Mouse (Mus musculus) heart, embryonic 16.5 days (tissue): ENCODE results near the gene Irgm1. TPM values are rescaled to one million over a fixed set of nuclear protein-coding genes. Genes with fewer than 3 reads are reported as not detected.

Experiments
- ATAC-seq: fragments of 200-750 bp; cut with Nextera tagmentation; replicated peaks from 2 replicates; pipeline ENCODE4 v1.8.0; 2017; ENCODE audit warnings: moderate number of reproducible peaks; ENCODE audit not compliant: insufficient read depth, low FRiP score; ENCODE audit errors: extremely low read depth
- H3K27ac ChIP-seq: fragments of 300-500 bp; sonication (generic); 2 replicates; pipeline ENCODE4 v1.5.1; 2014; ENCODE audit warnings: mild to moderate bottlenecking, low read length, control low read depth, moderate library complexity
- H3K27me3 ChIP-seq: fragments of 300-500 bp; sonication (generic); 2 replicates; pipeline ENCODE4 v1.6.1; 2014; ENCODE audit warnings: low read length, mixed read lengths; ENCODE audit not compliant: control insufficient read depth, insufficient read depth
- H3K36me3 ChIP-seq: fragments of 300-500 bp; sonication (generic); 2 replicates; pipeline ENCODE4 v1.6.1; 2014; ENCODE audit not compliant: control insufficient read depth, insufficient read depth
- H3K4me1 ChIP-seq: fragments of 300-500 bp; sonication (generic); 2 replicates; pipeline ENCODE4 v1.6.1; 2014; ENCODE audit warnings: low read length, mixed read lengths; ENCODE audit not compliant: control insufficient read depth, insufficient read depth
- H3K4me2 ChIP-seq: fragments of 300-500 bp; sonication (generic); 2 replicates; pipeline ENCODE4 v1.6.1; 2014; ENCODE audit warnings: low read depth, mild to moderate bottlenecking, control low read depth, low read length
- H3K4me3 ChIP-seq: fragments of 300-500 bp; sonication (generic); 2 replicates; pipeline ENCODE4 v1.5.1; 2014; ENCODE audit warnings: mild to moderate bottlenecking, control low read depth, low read length
- H3K9ac ChIP-seq: fragments of 300-500 bp; sonication (generic); 2 replicates; pipeline ENCODE4 v1.6.1; 2014; ENCODE audit warnings: low read length, control low read depth
- H3K9me3 ChIP-seq: fragments of 300-500 bp; sonication (generic); replicated peaks from 2 replicates; pipeline ENCODE4 v1.6.1; 2016; ENCODE audit warnings: low read length; ENCODE audit not compliant: control insufficient read depth
- WGBS: fragments of 180-500 bp; shearing (Covaris S2); extraction: QIAGEN DNeasy Blood & Tissue Kit; methylation state at CpG from one replicate; pipeline ENCODE4 v1.1.7; 2014; 5-methylcytosine and 5-hydroxymethylcytosine counted together
- polyA plus RNA-seq: library from polyadenylated mRNA; unstranded; fragments of >200 nt; fragmentation: Nextera tagmentation; extraction: Ambion mirVana; gene quantifications from 2 replicates; pipeline ENCODE4 v1.2.1, GENCODE M21; 2015

Irgm1 gene
- polyA plus RNA-seq, 1 experiment from 2014 or later: 14.5 TPM

- WGBS: 63% methylated on average over 7 of the region's 7 CpGs
- Histone ChIP-seq H3K4me3 (no peak overlapping the region), H3K27me3 (no peaks in the 10 kb centered on the region), H3K27ac (peak overlapping the region; percentile 44; the same call in 1 of the 2 replicates), H3K4me1 (peaks cover 16% of the 10 kb centered on the region), H3K4me2 (no peak overlapping the region), H3K36me3 (no peaks in the 10 kb centered on the region), H3K9ac (no peak overlapping the region), H3K9me3 (no peaks in the 10 kb centered on the region)
- ATAC-seq: no peak
These were observed 51.7 kb downstream of the Irgm1 start for GRCm38 (mm10) chr11:48819614-48820307.

- Histone ChIP-seq H3K9ac (peak overlapping the region; percentile 84), H3K27ac (peak overlapping the region; percentile 98), H3K27me3 (no peaks in the 10 kb centered on the region), H3K4me2 (peak overlapping the region; percentile 89), H3K9me3 (no peaks in the 10 kb centered on the region), H3K36me3 (peaks cover 1% of the 10 kb centered on the region; the same call in 1 of the 2 replicates), H3K4me3 (peak overlapping the region; percentile 85), H3K4me1 (peaks cover 17% of the 10 kb centered on the region)
- no peak for ATAC-seq
- WGBS: under 1% methylated on average over 16 of the region's 16 CpGs
These were observed 53.1 kb downstream of the Irgm1 start for GRCm38 (mm10) chr11:48818346-48818745.

GRCm38 (mm10) chr11:48817794-48818193 is 53.7 kb downstream of the Irgm1 start:
- H3K9ac ChIP-seq: peak overlapping the region; percentile 84
- ATAC-seq: no peak
- H3K27me3 ChIP-seq: no peaks in the 10 kb centered on the region
- H3K27ac ChIP-seq: peak overlapping the region; percentile 98
- H3K36me3 ChIP-seq: peaks cover 6% of the 10 kb centered on the region; the same call in 1 of the 2 replicates
- H3K9me3 ChIP-seq: no peaks in the 10 kb centered on the region
- peak overlapping the region; percentile 85 for H3K4me3 ChIP-seq
- H3K4me1 ChIP-seq: peaks cover 17% of the 10 kb centered on the region
- WGBS: 3% methylated on average over 9 of the region's 9 CpGs
- H3K4me2 ChIP-seq: peak overlapping the region; percentile 89

GRCm38 (mm10) chr11:48816800-48817665 is 54.5 kb downstream of the Irgm1 start, which contains the start of gene Trim41:
Gene Trim41, minus strand, starts transcription at chr11:48817353.
- peak; percentile 95 for ATAC-seq
- Histone ChIP-seq H3K9ac (peak within 1 kb of the TSS; percentile 84), H3K4me1 (peaks cover 17% of the 10 kb centered on the region), H3K27ac (peak within 1 kb of the TSS; percentile 98), H3K36me3 (peaks cover 14% of the 10 kb centered on the region), H3K4me2 (peak within 1 kb of the TSS; percentile 97), H3K27me3 (no peaks in the 10 kb centered on the region), H3K9me3 (no peaks in the 10 kb centered on the region), H3K4me3 (peak within 1 kb of the TSS; percentile 85)
- WGBS: under 1% methylated on average over 77 of the region's 77 CpGs

GRCm38 (mm10) chr11:48816281-48816781 is 55.2 kb downstream of the Irgm1 start:
- peak overlapping the region; percentile 84 for H3K9ac ChIP-seq
- H3K4me2 ChIP-seq: peak overlapping the region; percentile 97
- H3K27me3 ChIP-seq: no peaks in the 10 kb centered on the region
- peak; percentile 10 for ATAC-seq
- H3K36me3 ChIP-seq: peaks cover 21% of the 10 kb centered on the region
- no peaks in the 10 kb centered on the region for H3K9me3 ChIP-seq
- 3% methylated on average over 19 of the region's 23 CpGs for WGBS
- H3K27ac ChIP-seq: peak overlapping the region; percentile 83
- H3K4me1 ChIP-seq: peaks cover 17% of the 10 kb centered on the region
- peak overlapping the region; percentile 85 for H3K4me3 ChIP-seq

GRCm38 (mm10) chr11:48815851-48816250 is 55.6 kb downstream of the Irgm1 start:
- H3K27me3 ChIP-seq: no peaks in the 10 kb centered on the region
- ATAC-seq: no peak
- peak overlapping the region; percentile 84 for H3K9ac ChIP-seq
- peaks cover 24% of the 10 kb centered on the region for H3K36me3 ChIP-seq
- no peaks in the 10 kb centered on the region for H3K9me3 ChIP-seq
- peaks cover 17% of the 10 kb centered on the region for H3K4me1 ChIP-seq
- 68% methylated on average over 16 of the region's 16 CpGs for WGBS
- H3K4me2 ChIP-seq: peak overlapping the region; percentile 97
- H3K4me3 ChIP-seq: peak overlapping the region; percentile 85
- H3K27ac ChIP-seq: no peak overlapping the region

GRCm38 (mm10) chr11:48813782-48814181 is 57.7 kb downstream of the Irgm1 start:
- no peak overlapping the region for H3K9ac ChIP-seq
- H3K4me1 ChIP-seq: peaks cover 17% of the 10 kb centered on the region
- no peaks in the 10 kb centered on the region for H3K9me3 ChIP-seq
- no peak overlapping the region for H3K4me3 ChIP-seq
- no peak overlapping the region for H3K4me2 ChIP-seq
- H3K36me3 ChIP-seq: peaks cover 41% of the 10 kb centered on the region
- no peak for ATAC-seq
- H3K27ac ChIP-seq: no peak overlapping the region
- no peaks in the 10 kb centered on the region for H3K27me3 ChIP-seq
